Mouse (Mus musculus) gastrocnemius, postnatal 10 days (tissue): Measurements from ENCODE around the gene Shmt2. TPM values are rescaled to one million over a fixed set of nuclear protein-coding genes. Genes with fewer than 3 reads are reported as not detected.

Experiments
- DNase-seq: peaks from one replicate; pipeline ENCODE4 v3.0.0; 2021; ENCODE audit warnings: mixed read lengths
- total RNA-seq, 2 experiments: library from RNA; stranded (reverse); gene quantifications; 2 replicates each; pipeline ENCODE4 v1.2.3; 2021

Gene Shmt2
- total RNA-seq, 2 experiments from 2014 or later: 30.5 to 33.4 TPM

DNA sequence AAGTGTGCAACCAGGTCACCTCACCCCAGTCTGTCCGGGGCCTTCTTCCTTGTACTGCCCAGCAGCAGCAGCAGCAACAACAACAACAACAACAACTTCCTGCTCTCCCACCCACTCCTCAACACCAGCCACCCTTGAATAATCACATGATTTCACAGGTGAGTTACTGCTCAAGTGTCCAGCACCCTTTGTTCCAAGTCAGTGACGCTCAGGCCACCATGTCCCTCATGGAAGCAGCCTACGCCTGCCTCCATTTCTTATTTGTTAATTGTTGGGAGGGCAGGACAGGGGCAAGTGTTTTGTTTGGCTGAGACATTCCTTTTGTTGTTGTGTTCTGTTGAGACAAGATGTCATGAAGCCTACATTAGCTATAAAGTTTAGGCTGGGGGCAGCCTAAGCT, 45.7 kb downstream of the Shmt2 start:
- no peak for DNase-seq

GRCm38 (mm10) chr10:127475175-127475574, 47.1 kb downstream of the Shmt2 start:
- no peak for DNase-seq

GRCm38 (mm10) chr10:127472722-127473121, 49.5 kb downstream of the Shmt2 start:
- DNase-seq: no peak

DNA sequence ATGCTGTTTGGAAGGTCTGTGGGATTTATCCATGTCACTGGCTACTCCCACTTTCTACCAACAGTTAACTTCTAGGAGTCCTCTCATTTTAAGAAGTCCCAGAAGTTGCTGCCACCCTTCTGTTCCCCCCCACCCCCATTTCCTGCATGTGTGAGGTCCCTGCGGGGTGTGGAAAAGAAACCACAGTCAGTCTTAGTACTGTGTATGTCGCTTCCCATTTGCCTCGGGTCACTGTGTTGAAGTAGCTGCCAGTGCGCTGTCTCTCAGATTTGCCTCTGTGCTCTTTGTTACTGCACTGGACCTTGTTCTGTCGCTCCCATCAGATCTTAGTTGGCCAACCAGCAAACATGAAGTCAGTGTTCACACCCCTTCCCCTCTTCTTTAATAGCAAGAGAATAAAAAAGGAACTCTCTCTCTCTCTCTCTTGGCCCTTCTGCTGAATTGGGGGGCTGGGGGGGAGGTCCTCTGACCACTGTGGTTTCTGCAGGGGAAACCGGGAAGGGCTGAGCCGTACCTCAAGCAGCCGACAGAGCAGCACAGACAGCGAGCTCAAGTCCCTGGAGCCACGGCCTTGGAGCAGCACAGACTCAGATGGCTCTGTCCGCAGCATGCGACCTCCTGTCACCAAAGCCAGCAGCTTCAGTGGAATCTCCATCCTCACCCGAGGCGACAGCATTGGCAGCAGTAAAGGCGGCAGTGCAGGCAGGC, 50.8 kb downstream of the Shmt2 start:
- no peak for DNase-seq

Other genes starting within 250 kb of the Shmt2 start
- 10 to 100 TPM; 18.7 to 28.9 TPM for gene Mbd6, start 233.4 kb downstream of the Shmt2 start, total RNA-seq
- 10 to 100 TPM; 44.5 to 54.8 TPM for gene Mars, start 210.7 kb downstream of the Shmt2 start, total RNA-seq
- 1 to 10 TPM; 1.1 to 2.3 TPM for gene Arhgap9, start 200.5 kb downstream of the Shmt2 start, total RNA-seq
- gene Gli1, start 180.5 kb downstream of the Shmt2 start, total RNA-seq: 1 to 10 TPM; 3.3 to 6.8 TPM
- not detected for gene Inhbe, start 168.0 kb downstream of the Shmt2 start, total RNA-seq
- gene Inhbc, start 152.0 kb downstream of the Shmt2 start, total RNA-seq: not detected
- 10 to 100 TPM; 92.6 to 93.1 TPM for gene R3hdm2, start 142.1 kb downstream of the Shmt2 start, total RNA-seq
- gene Stac3, start 20.8 kb downstream of the Shmt2 start, total RNA-seq: 100 to 1,000 TPM; 272 to 307 TPM
- 10 to 100 TPM; 20.5 to 24.2 TPM for gene Ndufa4l2, start 7.5 kb downstream of the Shmt2 start, total RNA-seq
- gene Nxph4, start 12.1 kb upstream of the Shmt2 start, total RNA-seq: 1 to 10 TPM; 1.6 to 1.9 TPM
- 100 to 1,000 TPM; 105 to 132 TPM for gene Lrp1, start 98.7 kb upstream of the Shmt2 start, total RNA-seq
- gene Stat6, start 120.5 kb upstream of the Shmt2 start, total RNA-seq: 10 to 100 TPM; 15.8 to 24.4 TPM
- gene Nemp1, start 144.5 kb upstream of the Shmt2 start, total RNA-seq: 1 to 10 TPM; 2.8 to 5.3 TPM
- 10 to 100 TPM in 1 of 2 experiments, 1 to 10 TPM in 1; 7.0 to 13.2 TPM for gene Nab2, start 146.1 kb upstream of the Shmt2 start, total RNA-seq
- gene Myo1a, start 182.7 kb upstream of the Shmt2 start, total RNA-seq: under 1 TPM; 0.21 to 0.54 TPM
- under 1 TPM in 1 of 2 experiments, not detected in 1; 0.38 TPM for gene Tac2, start 202.0 kb upstream of the Shmt2 start, total RNA-seq
- gene Zbtb39, start 217.1 kb upstream of the Shmt2 start, total RNA-seq: 1 to 10 TPM; 5.9 to 6.0 TPM
- gene Gpr182, start 229.3 kb upstream of the Shmt2 start, total RNA-seq: under 1 TPM; 0.38 to 0.47 TPM
- gene Rdh1, start 237.3 kb upstream of the Shmt2 start, total RNA-seq: under 1 TPM; 0.09 to 0.11 TPM
- gene Rdh16f1, start 237.3 kb upstream of the Shmt2 start, total RNA-seq: under 1 TPM in 1 of 2 experiments, not detected in 1; 0.34 TPM